Mouse (Mus musculus) R1 (cell line): ENCODE results near the gene Slc25a35.
"Not testable (repeated sequence)": the region's sequence is repeated elsewhere in the genome, so short reads cannot be mapped to it uniquely, and the experiment has no call there.

Experiments
- DNase-seq: peaks from one replicate; pipeline ENCODE4 v3.0.0-alpha.2; 2018; ENCODE audit warnings: low read depth, low spot score

Slc25a35 gene

GRCm38 (mm10) chr11:69006575-69006974 lies 38.6 kb downstream of the Slc25a35 start:
- not testable (repeated sequence) for DNase-seq

DNA sequence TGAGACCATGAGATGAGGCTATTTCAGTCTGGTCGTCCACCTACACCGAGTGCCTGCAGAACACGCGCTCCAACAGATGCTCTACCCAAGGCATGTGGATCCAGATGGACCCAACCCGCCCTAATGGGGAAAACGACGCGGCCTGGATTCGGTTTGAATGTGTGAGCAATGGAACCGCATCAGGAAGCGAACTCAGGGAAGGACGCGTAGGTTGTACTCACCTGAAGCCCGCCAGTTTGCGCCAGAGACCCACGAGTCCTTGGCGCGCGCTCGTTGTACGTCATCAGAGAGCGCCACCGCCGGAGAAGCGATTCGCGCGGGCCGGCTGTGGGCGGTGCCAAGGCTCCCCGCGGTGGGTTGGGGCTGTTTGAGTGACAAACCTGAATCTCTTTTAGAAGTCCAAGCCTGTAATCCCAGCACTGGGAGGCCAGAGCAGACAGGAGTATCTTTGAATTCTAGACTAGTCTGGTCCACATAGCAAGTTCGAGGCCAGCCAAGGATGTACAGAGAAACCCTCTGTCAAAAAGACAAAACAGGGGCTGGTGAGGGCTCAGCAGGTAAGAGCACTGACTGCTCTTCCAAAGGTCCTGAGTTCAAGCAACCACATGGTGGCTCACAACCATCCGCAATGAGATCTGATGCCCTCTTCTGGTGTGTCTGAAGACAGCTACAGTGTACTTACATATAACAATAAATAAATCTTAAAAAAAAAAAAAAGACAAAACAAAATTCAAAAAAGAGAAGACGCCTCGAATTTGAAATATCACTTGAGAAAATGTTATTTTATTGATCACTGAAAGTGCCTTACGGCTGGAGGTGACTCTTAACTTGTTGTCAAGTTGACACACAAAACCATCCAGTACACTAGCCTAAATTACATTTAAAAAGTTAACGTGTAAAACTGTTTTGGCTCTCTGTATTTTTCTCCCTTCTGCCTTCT lies 40.5 kb downstream of the Slc25a35 start, which contains the start of gene Pfas:
Gene Pfas (minus strand): TSS at position 279 of the 940 bp plus-strand sequence.
- DNase-seq, result peak; percentile 99

- no peak for DNase-seq
These were observed 41.6 kb downstream of the Slc25a35 start for GRCm38 (mm10) chr11:69009508-69009907.

DNA sequence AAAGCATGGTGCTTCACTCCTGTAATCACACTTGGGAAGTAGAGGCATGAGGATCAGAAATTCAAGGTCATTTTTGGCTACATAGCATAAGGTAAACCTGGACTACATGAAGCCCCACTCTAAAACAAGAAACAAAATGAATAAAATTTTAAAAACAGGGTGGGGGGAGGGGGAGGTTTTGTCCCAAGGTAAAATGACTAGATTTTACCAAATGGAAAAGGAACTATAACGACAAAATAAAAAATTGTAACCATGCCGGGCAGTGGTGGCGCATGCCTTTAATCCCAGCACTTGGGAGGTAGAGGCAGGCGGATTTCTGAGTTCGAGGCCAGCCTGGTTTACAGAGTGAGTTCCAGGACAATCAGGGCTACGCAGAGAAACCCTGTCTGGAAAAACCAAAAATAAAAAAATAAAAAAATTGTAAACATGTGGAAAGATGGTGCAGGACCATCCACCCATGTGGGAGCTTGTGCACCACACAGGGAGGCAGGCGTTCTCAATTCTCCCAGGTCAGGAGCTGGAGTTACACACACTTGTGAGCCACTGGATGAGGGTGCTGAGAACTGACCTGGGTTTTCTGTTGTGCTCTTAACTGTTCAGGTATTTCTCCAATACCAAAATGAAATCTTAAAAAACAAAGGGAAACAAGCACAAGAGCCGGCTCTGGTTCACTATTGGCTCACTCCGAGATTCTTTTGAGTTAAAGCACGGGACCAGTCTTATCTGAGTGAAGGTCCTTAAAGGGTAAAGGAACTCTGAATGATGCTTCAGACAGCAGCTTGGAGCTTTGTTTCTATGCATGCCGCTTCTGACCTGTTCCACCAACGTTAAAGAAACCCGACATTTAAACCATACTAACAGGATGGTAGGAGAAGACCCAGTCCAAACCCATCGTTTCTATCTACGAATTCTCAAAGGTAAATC lies 42.7 kb downstream of the Slc25a35 start:
- DNase-seq, result no peak

DNA sequence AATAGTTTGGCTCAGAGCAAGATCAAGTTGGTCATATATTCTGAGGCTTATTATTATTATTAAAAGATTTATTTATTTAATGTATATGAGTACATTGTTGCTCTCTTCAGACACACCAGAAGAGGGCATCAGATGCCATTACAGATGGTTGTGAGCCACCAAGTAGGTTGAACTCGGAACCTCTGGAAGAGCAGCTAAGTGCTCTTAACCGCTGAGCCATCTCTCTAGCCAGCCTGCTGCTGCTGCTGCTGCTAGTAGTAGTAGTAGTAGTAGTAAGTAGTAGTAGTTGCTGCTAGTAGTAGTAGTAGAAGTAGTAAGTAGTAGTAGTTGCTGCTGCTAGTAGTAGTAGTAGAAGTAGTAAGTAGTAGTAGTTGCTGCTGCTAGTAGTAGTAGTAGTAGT lies 43.5 kb downstream of the Slc25a35 start:
- not testable (repeated sequence) for DNase-seq

GRCm38 (mm10) chr11:69012071-69012601 lies 44.2 kb downstream of the Slc25a35 start:
- DNase-seq, result peak; percentile 97

- peak; percentile 99 for DNase-seq
These were observed 47.9 kb downstream of the Slc25a35 start, which contains the start of gene Ctc1 for GRCm38 (mm10) chr11:69015644-69016441. Gene Ctc1, plus strand, starts transcription at chr11:69015911.

GRCm38 (mm10) chr11:69016755-69017154 lies 48.8 kb downstream of the Slc25a35 start:
- DNase-seq, result no peak

DNA sequence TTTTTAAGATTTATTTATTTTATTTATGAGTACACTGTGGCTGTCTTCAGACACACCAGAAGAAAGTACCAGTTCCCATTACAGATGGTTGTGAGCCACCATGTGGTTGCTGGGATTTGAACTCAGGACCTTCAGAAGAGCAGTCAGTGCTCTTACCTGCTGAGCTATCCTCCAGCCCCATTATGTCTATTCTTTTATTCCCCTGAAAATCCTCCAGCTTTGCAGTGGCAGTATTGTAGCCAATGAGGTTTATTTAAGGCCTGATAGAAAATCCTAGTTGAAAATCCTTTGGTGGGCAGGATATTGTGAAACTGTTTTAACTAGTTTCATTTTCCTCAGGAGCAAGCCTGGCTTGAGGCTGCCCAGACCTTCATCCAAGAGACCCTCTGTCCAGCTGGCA lies 52.8 kb downstream of the Slc25a35 start:
- no peak for DNase-seq
